Mouse (Mus musculus) small intestine, adult 2 months (tissue): ENCODE measurements around the gene Mpped2. TPM values are rescaled to one million over a fixed set of nuclear protein-coding genes. Genes with fewer than 3 reads are reported as not detected.

ENCODE experiments used
- H3K27ac ChIP-seq: fragments of 200-500 bp; 2 replicates; pipeline ENCODE4 v1.5.1; 2012; ENCODE audit warnings: low read depth, low read length, control low read depth, inconsistent platforms; ENCODE audit not compliant: insufficient read depth
- H3K27me3 ChIP-seq: fragments of 200-500 bp; 2 replicates; pipeline ENCODE4 v1.6.1; 2012; ENCODE audit warnings: mild to moderate bottlenecking, moderate library complexity, low read length, inconsistent platforms; ENCODE audit not compliant: control insufficient read depth, insufficient read depth
- H3K36me3 ChIP-seq: fragments of 200-500 bp; 2 replicates; pipeline ENCODE4 v1.6.1; 2012; ENCODE audit warnings: mild to moderate bottlenecking, low read length, control low read depth, inconsistent platforms; ENCODE audit not compliant: control insufficient read depth, insufficient read depth
- H3K4me1 ChIP-seq: fragments of 200-500 bp; 2 replicates; pipeline ENCODE4 v1.6.1; 2012; ENCODE audit warnings: low read length, inconsistent platforms, mixed read lengths; ENCODE audit not compliant: control insufficient read depth, insufficient read depth, insufficient read length
- H3K4me3 ChIP-seq: fragments of 200-500 bp; 2 replicates; pipeline ENCODE4 v1.5.1; 2012; ENCODE audit warnings: low read depth, mild to moderate bottlenecking, control low read depth, inconsistent platforms, low read length, moderate library complexity
- CTCF ChIP-seq: fragments of 200-500 bp; IDR thresholded peaks from 2 replicates; pipeline ENCODE4 v1.5.1; 2012; ENCODE audit warnings: low read depth, mild to moderate bottlenecking, control low read depth, inconsistent platforms, low read length, moderate library complexity, mixed read lengths; ENCODE audit not compliant: insufficient replicate concordance, insufficient read length; ENCODE audit errors: extremely low read depth
- POLR2A ChIP-seq: fragments of 200-500 bp; IDR thresholded peaks from 2 replicates; pipeline ENCODE4 v1.6.1; 2012; ENCODE audit warnings: low read depth, mild to moderate bottlenecking, control low read depth, inconsistent platforms, low read length, moderate library complexity
- WGBS: fragments of 180-500 bp; shearing (Covaris S2); methylation state at CpG from one replicate; pipeline ENCODE4 v1.1.7; 2018; 5-methylcytosine and 5-hydroxymethylcytosine counted together
- polyA plus RNA-seq: library from polyadenylated mRNA; depleted of rRNA; stranded (reverse); fragments of >200 nt; gene quantifications from 2 replicates; pipeline ENCODE4 v1.2.3, GENCODE M21; 2012

Mpped2 gene
- polyA plus RNA-seq, 1 experiment, result 0.39 TPM

- no peak overlapping the region for H3K4me3 ChIP-seq
- H3K27ac ChIP-seq, result no peak overlapping the region
- H3K4me1 ChIP-seq, result no peaks in the 10 kb centered on the region; the same call in 1 of the 2 replicates
- no peaks in the 10 kb centered on the region for H3K27me3 ChIP-seq
- TF ChIP-seq CTCF (no peak), POLR2A (no peak)
- H3K36me3 ChIP-seq, result no peaks in the 10 kb centered on the region
- 33% methylated on average over 10 of the region's 10 CpGs for WGBS
These were observed 152.0 kb downstream of the Mpped2 start for GRCm38 (mm10) chr2:106844766-106845678.

DNA sequence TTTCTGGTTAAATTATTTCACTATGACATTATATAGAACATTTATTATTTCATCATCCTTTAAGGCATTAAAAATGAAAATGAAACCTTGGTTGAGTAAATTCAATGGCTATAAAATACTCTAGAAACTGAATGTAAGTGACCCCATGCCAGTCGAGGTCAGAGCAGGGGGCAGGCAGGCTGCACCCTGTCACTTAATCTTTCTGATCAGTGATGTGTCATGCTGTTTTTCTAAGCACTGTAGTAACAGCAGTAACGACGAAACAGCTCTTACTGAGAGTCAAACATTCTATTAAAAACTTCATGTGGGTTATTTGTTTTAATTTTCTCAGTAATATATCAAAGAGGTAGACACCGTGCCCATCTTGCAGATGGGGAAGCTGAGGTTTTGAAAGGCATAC is 153.4 kb downstream of the Mpped2 start:
- Histone ChIP-seq H3K27ac (no peak overlapping the region), H3K4me3 (no peak overlapping the region), H3K36me3 (no peaks in the 10 kb centered on the region), H3K4me1 (no peaks in the 10 kb centered on the region; the same call in 1 of the 2 replicates), H3K27me3 (no peaks in the 10 kb centered on the region)
- WGBS, result 43% methylated on average over 4 of the region's 4 CpGs
- TF ChIP-seq POLR2A, result no peak
- no peak for TF ChIP-seq CTCF

- Histone ChIP-seq H3K36me3 (no peaks in the 10 kb centered on the region), H3K4me1 (no peaks in the 10 kb centered on the region; the same call in 1 of the 2 replicates), H3K27ac (no peak overlapping the region), H3K27me3 (no peaks in the 10 kb centered on the region), H3K4me3 (no peak overlapping the region)
- TF ChIP-seq POLR2A, result no peak
- WGBS, result 89% methylated on average over 9 of the region's 9 CpGs
These were observed 156.3 kb downstream of the Mpped2 start for GRCm38 (mm10) chr2:106849389-106849788.

GRCm38 (mm10) chr2:106851515-106851914 is 158.4 kb downstream of the Mpped2 start:
- no peak overlapping the region for H3K4me3 ChIP-seq
- no peaks in the 10 kb centered on the region for H3K27me3 ChIP-seq
- no peak overlapping the region for H3K27ac ChIP-seq
- H3K36me3 ChIP-seq, result no peaks in the 10 kb centered on the region
- TF ChIP-seq CTCF (no peak), POLR2A (no peak)
- 29% methylated on average over 8 of the region's 8 CpGs for WGBS
- H3K4me1 ChIP-seq, result peaks cover 3% of the 10 kb centered on the region; the same call in 1 of the 2 replicates

DNA sequence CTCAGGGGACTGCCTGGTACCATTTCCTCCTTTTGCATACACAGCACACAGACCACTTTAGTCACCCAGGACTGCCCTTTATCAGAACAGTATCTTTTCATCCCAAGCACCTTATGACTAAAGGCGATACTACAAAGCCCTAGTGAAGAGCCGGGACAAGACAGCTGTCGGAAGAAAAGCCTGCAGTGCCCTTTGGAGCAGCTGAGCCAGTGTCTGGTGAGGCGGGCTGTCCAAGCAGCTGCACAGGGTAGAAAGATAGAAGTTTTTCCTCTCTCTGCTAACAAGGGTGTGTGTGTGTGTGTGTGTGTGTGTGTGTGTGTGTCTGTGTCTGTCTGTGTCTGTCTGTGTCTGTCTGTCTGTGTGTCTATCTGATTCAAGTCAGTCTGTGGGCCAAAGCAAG is 161.1 kb downstream of the Mpped2 start:
- Histone ChIP-seq H3K27ac (no peak overlapping the region), H3K4me3 (no peak overlapping the region), H3K36me3 (no peaks in the 10 kb centered on the region), H3K4me1 (peaks cover 3% of the 10 kb centered on the region; the same call in 1 of the 2 replicates), H3K27me3 (no peaks in the 10 kb centered on the region)
- WGBS, result 63% methylated on average over 4 of the region's 4 CpGs
- TF ChIP-seq POLR2A, result no peak
- TF ChIP-seq CTCF, result no peak

DNA sequence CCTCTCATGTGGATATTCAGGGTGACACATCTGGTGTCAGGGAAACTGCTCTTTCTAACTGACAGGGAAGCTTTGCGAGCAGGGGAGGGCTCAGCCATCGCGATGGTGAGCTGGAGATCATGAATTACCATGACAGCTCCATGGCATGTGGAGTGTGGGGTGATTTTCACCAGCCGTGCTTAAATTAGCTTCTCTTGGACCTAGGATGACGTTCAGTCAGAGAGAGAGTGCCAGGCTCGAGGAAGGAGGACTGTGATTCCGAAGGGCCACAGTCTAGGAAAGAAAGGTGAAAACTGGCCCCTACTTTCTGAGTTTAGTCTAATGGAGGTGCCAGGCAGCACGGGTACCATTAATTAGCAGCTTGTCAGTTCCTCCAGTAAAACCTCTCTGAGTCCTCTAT is 161.7 kb downstream of the Mpped2 start:
- Histone ChIP-seq H3K36me3 (no peaks in the 10 kb centered on the region), H3K27ac (no peak overlapping the region), H3K4me1 (peaks cover 3% of the 10 kb centered on the region; the same call in 1 of the 2 replicates), H3K27me3 (no peaks in the 10 kb centered on the region), H3K4me3 (no peak overlapping the region)
- WGBS, result 48% methylated on average over 8 of the region's 8 CpGs
- TF ChIP-seq CTCF (no peak), POLR2A (no peak)

DNA sequence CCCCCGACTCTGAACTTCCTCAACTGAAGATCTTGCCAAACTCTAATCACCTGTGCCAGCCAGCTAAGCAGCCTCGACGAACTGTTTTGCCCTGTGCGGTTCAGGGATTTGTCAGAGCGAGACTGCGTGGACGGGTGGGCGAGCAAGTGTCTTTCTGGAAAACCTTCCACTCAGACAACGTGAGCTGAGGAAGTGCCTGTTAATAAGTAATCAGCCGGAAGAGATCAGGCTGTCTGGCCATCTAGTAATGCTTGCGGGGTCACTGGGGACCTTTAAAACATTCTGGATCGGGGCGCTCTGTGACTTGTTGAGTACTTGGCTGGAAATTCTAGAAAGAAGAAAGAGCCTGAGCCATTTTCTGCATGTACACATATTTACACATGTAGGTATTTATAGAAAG is 162.1 kb downstream of the Mpped2 start:
- H3K27ac ChIP-seq, result no peak overlapping the region
- 22% methylated on average over 13 of the region's 13 CpGs for WGBS
- no peaks in the 10 kb centered on the region for H3K27me3 ChIP-seq
- peak overlapping the region; percentile 4; the same call in 1 of the 2 replicates for H3K4me3 ChIP-seq
- H3K4me1 ChIP-seq, result peaks cover 3% of the 10 kb centered on the region; the same call in 1 of the 2 replicates
- TF ChIP-seq CTCF (no peak), POLR2A (no peak)
- H3K36me3 ChIP-seq, result no peaks in the 10 kb centered on the region
